Mouse (Mus musculus) erythroid progenitor cell, adult 5-6 weeks (primary cell): ENCODE results near the gene Cox20. TPM values are rescaled to one million over a fixed set of nuclear protein-coding genes. Genes with fewer than 3 reads are reported as not detected.

ENCODE experiments used
- ATAC-seq: replicated peaks from 2 replicates; pipeline ENCODE4 v1.8.0; 2016; ENCODE audit warnings: moderate number of reproducible peaks, mild to moderate bottlenecking, moderate TSS enrichment, inconsistent platforms; ENCODE audit not compliant: poor library complexity, low FRiP score, severe bottlenecking
- total RNA-seq, 2 experiments: library from RNA; stranded (forward) in 1 of 2; stranded (reverse) in 1 of 2; fragments of 150-400 nt in 1 of 2; fragments of 186-747, 209-891 nt in 1 of 2; gene quantifications; 2 replicates each; pipeline versions ENCODE4 v1.2.3 to v1.2.4; 2015 to 2017; ENCODE audit warnings: low replicate concordance in 2 of 2

The Cox20 gene
- total RNA-seq, 2 experiments from 2014 or later = 148 to 230 TPM

DNA sequence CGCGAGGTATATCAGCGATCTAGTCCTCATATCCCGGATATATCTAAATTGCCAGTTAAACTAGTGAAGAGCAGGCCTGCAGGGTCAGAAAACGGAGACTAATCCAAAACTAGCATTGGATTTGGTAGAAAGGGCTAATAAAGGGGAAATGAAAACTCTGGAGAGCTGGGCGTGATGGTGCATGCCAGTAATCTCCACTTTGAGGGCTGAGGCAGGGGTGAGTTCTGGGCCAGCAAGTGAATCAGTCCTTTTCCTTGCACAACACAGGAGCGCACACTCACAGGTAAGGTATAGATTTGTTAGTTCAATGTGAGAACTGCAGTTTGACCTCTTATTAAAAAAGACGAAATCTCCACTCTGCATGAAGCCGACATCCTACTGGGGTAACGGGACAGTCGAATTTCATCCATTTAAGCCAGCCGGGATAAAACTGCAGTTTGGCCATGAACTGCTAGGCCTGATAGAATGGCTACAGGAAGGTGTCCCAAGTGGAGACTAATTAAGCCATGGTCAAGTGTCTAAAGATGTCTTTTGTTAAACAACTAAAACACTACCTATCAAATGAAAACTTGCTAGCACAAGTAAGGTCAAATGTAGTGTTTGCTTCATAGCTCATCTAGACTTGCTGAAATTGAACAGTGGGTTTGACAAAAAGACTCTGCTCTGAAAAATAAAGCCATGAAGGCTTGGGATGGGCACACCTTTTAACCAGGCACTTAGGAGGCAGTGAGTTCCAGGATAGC is 536 bp downstream of the Cox20 start:
- no peak for ATAC-seq

DNA sequence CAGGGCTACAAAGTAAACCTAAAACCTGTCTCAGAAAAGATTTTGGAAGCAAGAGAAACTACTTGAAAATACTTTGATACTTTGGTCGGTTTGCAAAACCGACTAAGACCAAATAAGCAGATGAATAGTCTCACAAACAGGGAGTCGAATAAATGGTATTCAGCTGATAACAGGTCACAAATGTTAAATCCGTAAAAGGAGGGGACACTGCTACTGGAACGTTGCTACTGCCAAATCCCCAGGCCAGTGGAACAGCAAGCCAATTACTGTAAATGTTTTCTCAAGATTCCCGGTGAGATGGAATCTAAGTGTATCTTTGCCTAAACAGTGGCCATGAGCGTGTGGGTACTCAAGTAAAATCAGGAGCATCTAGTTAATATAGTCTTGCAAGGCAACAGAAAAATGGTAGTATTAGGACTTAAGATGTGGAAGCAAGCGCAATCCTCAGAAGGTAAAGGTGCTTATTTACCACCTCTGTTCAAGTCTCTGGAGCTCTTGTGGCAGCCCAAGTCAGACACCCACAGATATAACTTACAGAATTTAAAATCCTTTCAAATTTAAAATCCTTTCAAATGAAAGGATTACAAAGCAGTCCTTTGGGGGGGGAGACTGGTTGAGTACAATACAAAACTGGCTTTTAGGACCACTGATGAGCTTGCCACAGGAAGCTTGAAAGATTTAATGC is 1.2 kb downstream of the Cox20 start:
- no peak for ATAC-seq

DNA sequence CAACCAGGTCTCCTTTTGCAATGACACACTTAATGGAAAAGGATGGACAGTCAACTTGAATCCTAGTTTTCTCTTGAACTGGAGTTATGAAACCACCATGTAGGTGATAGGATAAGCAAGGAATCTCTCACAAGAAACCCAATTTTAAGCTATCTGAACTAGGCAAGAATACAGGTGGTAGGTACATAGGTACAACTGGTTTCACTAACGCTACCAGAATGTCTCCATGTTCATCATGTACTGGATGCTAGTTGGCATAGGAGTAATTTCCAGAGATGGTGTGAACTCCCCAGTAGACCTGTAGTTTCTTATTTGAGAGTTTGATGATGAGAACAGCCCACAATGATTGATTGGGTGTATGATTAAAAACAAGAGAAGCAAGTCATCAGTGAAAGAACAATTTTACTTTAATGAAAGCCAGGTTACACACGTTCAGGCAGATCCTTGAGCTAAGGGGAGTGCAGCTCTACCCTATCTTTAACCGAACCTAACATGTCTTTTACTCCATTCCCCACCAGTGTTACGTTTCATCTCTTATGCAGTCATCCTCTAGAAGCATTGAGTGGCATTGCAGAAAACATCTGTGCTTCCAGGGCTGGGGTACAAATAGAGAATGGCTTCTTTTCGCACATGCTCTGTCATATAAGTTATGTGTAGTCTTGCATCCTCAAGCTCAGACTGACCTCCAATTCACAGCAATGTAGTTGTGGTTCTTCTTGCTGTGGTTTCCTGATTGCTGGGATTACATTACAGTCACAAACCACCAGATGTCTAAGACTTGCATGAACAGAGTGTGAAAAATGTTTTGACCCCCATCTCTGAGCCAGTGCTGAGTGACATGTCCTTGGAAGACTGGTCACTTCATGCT is 2.0 kb downstream of the Cox20 start:
- ATAC-seq = no peak

DNA sequence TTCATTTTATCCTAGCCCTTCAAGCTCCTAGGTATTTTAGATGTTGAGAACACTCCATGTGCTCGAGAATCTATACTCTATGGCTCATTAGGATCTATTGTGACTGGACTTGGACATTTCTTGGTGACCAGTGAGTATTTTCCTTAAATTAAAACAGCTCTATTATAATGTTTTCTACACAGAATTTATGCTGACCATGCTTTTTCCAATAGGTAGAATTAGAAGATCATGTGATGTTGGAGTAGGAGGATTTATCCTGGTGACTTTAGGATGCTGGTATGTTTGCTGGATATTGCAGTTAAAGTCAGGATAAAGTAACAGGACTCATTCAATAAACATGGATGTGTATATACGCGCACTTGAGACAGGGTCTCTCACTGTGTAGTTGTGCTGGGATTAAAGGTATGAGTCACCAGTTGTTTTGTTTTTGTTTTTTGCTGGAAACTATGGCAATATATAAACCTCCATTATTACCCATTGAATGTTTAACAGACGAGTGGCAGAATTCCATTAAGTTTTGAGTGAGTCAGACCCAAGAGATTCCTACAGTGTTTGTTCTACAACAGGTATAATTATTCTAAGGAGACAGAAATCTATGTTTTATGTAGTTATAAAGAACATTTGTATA is 2.9 kb downstream of the Cox20 start:
- no peak for ATAC-seq

DNA sequence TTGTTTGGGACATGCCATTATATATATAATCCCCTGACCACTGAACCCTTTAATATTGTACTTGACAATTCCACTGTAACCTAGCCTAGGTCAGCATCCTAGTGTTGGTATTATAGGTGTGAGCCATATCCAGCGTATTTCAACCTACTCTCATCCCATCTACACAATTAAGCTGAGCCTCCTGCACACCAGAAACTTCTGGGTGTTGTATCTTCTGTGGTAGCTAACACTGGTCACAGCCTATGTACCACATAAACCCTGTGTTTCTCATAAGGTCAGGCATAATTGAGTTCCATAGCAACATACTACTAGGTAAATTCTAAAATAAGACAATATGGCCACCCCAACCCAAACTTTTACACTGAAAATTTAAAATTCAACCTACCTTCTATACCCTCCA is 4.3 kb downstream of the Cox20 start:
- ATAC-seq = no peak

DNA sequence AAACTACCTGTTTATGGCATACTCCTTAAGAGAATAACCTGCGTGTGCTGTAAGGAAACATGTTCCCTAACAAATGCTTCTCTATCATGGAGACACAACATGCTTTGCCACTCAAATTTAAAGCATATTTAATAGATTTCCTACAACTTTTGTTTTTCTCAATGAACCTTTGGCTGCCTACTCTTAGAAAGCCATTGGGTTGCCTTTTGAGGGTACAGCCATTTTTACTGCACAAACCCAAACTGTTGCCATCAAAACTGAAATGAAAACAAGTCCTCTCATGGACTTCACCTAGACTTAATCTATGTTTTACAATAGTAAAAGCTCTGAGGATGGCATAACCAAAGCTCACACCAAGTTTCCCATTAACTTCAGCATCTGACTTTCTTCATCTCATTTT is 5.6 kb downstream of the Cox20 start:
- ATAC-seq = no peak

DNA sequence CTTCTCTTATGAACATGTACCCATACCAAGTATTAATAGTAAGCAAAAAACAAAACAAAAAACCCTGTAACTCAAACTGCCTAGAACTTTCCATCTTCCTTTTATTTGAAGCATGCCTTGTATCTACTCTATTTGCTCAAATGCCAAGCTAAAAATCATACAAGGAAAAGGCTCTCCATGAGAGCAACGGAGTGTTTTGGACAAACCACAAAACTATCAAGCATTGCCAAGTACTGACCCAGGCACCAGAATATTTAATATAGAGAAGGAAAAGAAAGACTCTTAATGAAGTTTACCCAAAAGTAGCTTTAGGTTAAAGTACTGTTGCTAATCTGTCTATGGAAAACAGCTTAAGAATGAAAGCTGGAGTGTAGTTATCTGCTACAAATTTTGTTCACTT is 7.4 kb downstream of the Cox20 start:
- ATAC-seq = no peak

DNA sequence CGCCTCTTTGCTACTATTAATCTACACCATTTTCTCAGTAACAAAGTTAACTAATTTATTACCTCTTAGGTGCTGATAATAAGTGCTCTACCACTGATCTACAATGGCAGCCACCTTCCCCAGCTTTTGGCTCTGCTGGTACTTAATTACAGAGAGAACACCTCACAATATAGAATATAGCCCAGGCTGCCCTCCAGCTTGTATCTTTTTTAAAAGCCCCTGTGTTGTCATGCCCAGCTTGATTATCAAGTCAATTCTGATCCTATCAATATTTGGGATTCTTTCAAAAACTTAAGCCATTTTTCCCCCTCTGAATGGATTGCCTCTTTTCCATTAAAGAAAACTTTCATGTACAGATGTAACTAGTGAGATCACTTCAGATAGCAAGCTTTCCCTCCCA is 8.0 kb downstream of the Cox20 start:
- ATAC-seq = no peak

DNA sequence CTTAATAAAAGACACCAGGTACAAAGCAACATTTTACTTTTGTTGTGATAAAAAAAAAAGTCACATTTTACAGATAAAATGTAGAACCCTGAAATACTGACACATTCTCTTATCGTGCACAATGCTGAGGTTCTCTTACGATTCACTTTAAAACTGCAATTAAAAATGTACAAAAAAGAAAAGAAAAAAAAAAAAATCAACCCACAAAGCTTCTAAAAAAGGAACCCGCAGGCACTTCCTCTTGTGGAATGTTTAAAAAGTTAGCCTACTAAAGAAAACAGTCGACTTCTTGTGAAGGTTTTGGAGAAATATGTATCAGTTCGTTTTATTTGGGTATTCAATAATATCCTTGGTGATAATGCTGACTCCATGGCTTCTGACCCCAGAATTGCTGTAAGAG is 10.1 kb downstream of the Cox20 start:
- no peak for ATAC-seq

DNA sequence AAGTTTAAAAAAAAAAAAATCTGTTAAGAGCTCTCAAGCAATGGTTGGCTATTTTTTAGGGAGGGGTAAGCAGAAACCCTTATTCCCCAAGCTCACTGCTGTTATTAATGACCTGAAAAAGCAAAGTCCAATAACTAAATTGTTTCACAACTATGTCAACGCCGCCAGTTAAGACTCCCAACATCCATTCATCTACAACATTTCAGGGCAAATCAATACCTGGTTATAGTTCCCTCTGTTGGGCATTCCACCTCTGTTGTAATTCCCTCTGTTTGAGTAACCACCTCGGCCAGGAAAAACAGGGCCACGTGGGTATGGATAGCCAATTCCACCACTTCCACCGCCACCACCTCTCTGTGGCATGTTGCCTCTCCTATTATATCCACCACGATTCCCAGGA is 11.0 kb downstream of the Cox20 start:
- ATAC-seq = no peak

DNA sequence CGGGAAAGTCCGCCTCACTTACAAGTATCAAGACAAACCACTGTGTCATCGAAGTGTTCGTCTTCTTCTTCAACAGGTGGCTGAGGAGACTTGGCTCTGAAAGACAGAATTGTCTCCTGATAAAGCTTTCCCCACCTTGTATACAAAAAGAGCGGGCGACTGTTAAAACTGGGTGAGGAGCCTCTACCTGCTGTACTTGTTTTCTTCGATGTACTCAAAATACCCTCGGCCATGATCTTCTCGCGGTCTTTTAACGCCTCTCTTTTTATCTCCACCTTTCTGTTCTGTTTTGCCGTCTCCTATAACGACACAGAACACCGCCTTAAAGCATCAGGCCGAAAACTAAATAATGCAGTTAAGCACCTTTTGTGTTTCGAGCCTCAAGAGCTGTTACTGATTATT is 16.9 kb downstream of the Cox20 start:
- ATAC-seq = peak; percentile 26; the same call in 1 of the 2 replicates

DNA sequence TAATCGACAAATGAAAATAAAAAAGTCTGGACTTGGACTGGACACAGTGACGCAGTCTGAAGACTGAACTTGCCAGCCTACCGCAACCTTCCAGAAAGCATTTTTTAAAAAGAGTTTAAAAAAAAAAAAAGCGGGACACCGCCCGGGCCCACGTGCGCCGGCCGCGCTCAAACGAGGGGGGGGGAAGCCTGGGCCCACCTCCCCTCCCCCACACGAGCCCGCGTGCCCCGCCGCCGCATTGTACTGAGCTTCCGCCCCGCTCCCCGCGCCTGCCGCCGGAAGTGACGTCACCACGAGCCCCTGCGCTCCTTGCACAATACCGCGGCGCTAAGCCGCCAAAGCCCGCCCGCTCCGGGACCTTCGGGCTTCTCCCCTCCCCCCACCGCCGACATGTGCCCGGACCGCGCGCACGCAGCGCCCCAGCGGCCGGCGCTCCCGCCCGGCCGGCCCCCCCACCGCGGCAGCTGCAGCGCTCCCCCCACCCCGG is 17.4 kb downstream of the Cox20 start:
- peak; percentile 68 for ATAC-seq

DNA sequence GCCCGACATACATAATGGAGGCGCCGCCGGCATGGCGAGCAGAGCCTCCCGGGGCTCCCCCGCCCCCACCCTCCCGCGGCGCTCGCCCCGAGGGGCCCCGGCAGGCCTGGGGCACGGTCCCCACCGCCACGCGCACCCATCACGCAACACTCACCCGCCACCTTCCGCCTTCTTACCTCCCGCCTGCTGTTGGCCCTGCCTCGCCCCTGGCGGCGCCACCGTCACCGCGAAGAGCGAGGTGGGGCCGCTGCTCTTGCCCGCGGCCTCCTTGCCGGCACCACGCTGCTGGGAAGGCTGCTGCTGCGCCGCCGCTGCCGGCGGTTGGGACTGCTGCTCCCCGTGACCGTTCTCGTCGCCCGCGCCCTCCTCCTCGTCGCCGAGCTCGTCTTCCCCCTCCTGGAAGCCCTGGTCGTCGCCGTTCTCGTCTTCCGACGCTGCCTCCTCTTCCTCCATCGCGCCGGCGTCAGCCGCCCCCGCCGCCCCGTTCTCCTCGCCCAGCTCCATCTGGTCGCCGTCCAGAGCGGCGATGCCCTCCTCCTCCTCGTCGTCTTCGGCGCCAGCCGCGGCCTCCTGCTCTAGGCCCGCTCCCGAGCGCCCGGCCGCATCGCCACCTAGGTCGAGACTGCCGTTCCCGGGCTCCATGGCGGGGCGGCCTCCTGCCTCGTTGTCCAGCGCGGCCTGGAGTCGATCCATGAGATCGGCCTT is 18.0 kb downstream of the Cox20 start:
- peak; percentile 57 for ATAC-seq

DNA sequence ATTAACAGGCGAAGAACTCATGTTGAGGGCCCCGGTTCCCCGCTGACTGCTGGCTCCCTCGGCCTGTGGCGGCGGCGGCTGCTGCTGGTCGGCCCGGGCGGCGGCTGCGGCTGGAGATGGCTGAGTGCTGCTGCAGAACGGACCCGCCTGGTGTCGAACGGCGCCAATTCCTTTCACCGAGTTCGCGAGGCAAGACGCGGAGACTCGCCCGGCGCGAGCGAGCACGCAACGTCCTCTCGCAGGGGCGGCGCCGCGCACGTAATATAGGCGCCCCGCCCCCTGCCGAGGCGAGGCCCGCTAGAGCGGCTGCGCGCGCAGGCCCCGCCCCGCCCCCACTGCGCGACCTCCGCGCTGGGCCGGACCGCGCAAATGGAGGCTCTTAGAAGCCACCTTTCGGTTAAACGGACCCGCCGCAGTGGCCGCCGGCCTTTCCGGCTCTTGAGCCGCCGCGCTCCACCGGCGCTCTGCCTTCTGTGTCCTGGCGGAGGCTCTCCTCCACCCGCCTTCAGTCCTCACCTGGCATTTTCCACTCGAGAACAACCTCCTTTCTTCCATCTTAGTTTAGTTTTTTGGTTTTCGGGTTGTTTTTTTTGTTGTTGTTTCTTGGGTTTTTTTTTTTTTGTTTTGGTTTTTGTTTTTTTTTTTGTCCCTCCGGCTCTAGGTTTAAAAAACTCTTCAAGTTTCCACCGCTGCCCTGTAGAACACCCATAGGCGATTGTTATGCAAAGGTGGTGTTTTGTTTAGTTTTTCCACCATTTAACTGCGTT is 18.8 kb downstream of the Cox20 start, which contains the start of gene Hnrnpu:
TSS of gene Hnrnpu (minus strand) at position 247 of the 767 bp plus-strand sequence.
- ATAC-seq = peak; percentile 79

DNA sequence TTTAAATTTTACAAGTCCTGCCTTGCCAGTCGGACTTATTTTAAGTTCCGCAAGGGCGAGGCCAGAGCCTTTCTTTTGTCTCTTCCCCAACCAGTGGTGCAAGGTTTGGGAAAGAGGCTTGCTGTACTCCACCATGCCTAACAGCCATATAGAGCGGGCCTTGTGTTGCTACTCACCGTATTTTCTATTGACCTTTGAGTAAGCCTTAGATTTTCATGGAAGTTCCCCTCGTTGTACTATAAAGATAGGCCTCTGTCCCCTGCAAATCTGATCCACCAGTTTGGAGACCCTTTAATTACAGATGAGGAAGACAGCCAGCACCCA is 19.4 kb downstream of the Cox20 start:
- no peak for ATAC-seq

DNA sequence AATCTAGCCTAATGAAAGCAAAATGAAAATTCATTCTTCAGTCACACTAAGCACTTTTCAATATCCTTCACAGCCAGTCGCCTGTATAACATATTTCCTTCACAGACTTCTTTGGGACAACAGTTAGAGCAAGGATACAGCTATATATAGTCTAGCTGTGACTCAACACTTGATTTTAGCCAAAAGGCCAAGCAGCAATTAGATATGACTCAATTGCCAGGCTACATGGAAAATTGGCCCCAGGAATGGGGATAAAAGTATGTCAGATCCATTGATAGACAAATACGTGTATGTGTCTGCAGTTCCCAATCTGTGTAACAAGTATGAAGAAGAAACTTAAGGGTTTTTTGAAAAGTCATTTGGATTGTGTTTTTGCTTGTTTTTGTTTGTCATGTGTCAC is 21.3 kb downstream of the Cox20 start:
- no peak for ATAC-seq

DNA sequence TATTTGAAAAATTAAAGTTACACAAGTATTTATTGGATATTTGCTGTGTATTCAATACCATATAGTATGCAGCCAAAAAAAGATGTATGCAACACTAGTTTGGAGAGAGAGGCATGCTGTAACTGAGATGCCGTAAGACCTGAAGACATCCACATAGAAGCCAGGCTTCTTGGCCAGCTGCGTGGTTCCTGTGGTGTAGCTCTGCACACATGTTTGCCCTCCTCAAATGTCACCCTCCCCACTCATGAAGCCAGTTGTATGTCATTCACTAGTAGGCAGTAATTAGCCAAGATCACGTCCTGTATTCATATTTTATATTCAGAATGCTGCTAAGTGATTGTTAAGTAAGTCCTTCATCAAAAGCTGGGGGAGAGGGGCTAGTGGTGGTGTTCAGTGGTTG is 22.5 kb downstream of the Cox20 start:
- ATAC-seq = no peak

DNA sequence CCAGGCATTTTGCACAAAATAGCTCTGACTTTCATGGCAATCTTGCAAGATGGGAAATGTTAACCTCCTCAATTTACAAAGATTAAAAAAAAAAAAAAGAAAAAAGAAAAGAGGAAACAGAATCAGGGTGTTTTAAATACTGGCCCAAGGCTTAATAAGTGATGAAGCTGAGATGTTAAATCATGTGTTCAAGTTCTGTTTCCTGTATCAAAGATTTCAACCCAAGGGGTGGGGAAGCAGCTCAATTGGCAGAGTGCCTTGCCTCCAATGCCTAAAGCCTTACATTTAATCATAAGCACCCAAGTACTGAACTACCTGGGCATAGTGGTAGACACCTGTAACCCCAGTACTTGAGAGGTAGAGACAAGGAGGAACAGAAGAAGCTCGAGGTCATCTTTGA is 23.1 kb downstream of the Cox20 start:
- ATAC-seq = no peak

DNA sequence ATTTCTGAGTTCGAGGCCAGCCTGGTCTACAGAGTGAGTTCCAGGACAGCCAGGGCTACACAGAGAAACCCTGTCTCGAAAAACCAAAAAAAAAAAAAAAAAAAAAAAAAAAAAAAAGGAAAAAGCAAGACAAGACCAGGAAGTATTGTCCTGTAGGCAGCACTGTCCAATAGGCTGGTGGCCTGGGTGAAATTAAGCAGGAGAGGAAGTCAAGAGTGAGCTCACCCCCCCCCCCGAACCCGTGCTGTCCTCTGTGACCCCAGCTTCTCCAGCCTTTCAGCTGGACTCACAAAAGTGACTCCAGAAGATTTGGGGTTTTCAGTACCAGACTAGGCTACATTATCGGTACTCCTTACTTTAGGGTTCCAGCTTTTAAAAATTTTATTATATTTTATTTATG is 23.7 kb downstream of the Cox20 start:
- ATAC-seq = no peak
